Mouse (Mus musculus) gastrocnemius, postnatal 36 days (tissue): ENCODE results near the gene Gadl1. TPM values are rescaled to one million over a fixed set of nuclear protein-coding genes. Genes with fewer than 3 reads are reported as not detected.

Source experiments
- DNase-seq, 2 experiments: peaks; one replicate each; pipeline ENCODE4 v3.0.0; 2022
- intact Hi-C: fragments of 180-260 bp; cut with DNase I; formaldehyde crosslinking; loops from one replicate; pipeline ENCODE4 v1.15.1; 2025
- total RNA-seq, 2 experiments: library from RNA; stranded (reverse); gene quantifications; 2 replicates each; pipeline ENCODE4 v1.2.3; 2021

Gadl1 gene
- total RNA-seq, 2 experiments from 2014 or later: 5.8 to 20.0 TPM

DNA sequence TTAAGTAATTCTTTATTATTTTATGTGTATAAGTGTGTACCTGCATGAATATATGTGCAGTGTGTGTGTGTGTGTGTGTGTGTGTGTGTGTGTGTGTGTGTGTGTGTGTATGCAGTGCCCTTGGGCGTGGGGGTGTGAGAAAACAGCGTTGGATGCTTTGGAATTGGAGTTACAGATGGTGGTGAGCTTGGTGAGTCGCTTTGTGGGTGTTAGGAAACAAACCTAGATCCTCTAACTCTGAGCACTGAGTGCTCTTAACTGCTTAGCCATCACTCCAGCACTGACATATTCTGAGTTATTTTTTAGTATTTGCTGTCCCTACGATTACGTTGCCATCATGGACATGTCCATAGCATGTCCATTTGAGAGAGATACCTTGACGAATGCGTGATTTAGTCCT, 206.6 kb downstream of the Gadl1 start:
- no peak for DNase-seq
- intact Hi-C loops: no loop called here

DNA sequence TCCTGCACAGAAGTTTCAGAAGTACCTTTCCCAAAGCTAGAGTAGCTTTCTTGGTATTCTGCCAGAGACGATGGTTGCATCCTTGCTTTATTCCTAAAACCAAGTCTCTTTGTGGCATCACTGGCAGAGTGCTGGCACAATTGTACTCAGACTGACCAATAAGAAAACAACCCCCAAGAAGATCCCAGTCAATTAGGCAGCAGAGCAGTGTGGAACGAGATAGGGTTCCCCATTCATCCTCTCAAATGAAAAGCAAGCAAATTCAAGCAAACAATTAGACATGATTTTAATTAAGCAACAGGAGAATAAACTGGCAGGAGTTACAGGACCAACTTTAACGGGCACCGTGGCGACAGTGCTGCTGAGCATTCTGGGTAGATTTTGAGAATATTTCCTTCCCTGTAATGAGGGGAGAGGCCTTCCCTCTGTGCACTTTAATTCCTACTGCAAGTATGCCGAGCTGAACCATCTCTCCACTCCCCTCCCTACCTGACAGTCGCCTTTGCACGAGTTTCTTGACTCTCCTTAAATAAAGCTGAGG, 209.1 kb downstream of the Gadl1 start:
- intact Hi-C loops: no loop called here
- DNase-seq: no peak

GRCm38 (mm10) chr9:116119990-116120389, 210.7 kb downstream of the Gadl1 start:
- no peak for DNase-seq

DNA sequence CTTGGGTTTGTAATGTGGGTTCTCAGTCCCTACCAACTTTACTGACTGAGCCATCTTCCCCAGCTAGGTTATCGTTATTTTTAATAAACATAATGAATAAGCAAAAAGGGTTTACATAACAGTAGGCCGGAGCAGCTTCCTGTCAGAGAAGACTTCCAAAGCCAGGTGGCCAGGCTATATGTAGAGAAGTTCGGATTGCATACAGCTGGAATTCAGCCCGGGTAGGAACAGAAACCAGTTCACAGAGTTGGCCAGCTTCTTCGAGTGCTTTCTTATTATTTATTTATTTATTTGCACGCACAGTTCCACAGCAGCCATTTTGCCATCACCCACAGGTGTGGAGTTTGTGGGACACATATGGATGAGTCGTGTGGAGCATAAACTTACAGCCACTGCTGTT, 212.2 kb downstream of the Gadl1 start:
- DNase-seq: no peak
- intact Hi-C loops: no loop called here

More at GRCm38 (mm10) chr9:116119990-116120389, 210.7 kb downstream of the Gadl1 start:
- intact Hi-C loops: no loop called here

DNA sequence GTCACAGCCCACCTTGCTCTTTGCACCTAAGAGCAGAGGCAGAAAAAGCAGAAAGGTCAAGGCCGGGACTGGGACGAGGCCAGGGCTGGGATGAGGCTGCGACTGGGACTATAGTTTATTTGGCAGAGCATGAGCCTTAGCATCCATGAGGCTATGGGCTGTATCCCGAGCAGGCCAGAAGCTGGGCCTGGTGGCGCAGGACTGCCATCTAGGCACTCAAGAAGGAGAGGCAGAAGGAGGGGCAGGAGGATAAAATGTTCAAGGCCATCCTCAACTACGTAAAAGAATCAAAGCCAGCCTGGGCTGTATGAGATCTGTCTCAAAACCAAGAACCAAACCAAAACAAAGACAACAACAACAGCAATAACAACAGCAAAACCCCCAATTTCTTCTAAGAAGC, 213.3 kb downstream of the Gadl1 start:
- intact Hi-C loops: no loop called here
- DNase-seq: no peak

GRCm38 (mm10) chr9:116122969-116123589, 213.8 kb downstream of the Gadl1 start:
- DNase-seq: no peak
- intact Hi-C loops: no loop called here
